Mouse (Mus musculus) thymus, adult 2 months (tissue): ENCODE results near the gene Sik3.

ENCODE experiments used
- CTCF ChIP-seq: fragments of 200-500 bp; IDR thresholded peaks from 2 replicates; pipeline ENCODE4 v1.5.1; 2012; ENCODE audit warnings: mild to moderate bottlenecking, control low read depth, low read length, moderate library complexity, borderline replicate concordance; ENCODE audit not compliant: control insufficient read depth, poor library complexity, insufficient read depth; ENCODE audit errors: extremely low read depth
- POLR2A ChIP-seq: fragments of 200-500 bp; IDR thresholded peaks from 2 replicates; pipeline ENCODE4 v1.6.1; 2012; ENCODE audit warnings: mild to moderate bottlenecking, low read length, control low read depth, moderate library complexity; ENCODE audit not compliant: control insufficient read depth, poor library complexity, insufficient read depth; ENCODE audit errors: extremely low read depth

- TF ChIP-seq CTCF (no peak), POLR2A (no peak)
Measured at GRCm38 (mm10) chr9:46033862-46034261, 21.2 kb downstream of the Sik3 start.
